Mouse (Mus musculus): ENCODE results near the gene 6030458C11Rik. TPM values are rescaled to one million over a fixed set of nuclear protein-coding genes. Genes with fewer than 3 reads are reported as not detected.

Gene 6030458C11Rik
- polyA plus RNA-seq (2016; fragmentation: Nextera tagmentation; extraction: Ambion mirVana), result 47.0 and 55.6 TPM in 2 replicates

GRCm38 (mm10) chr15:12824197-12824952 is at the start of gene 6030458C11Rik, which contains the start of gene Drosha:
Gene 6030458C11Rik (minus strand): TSS chr15:12824649.
Gene Drosha (plus strand): TSS chr15:12824815.
- H3K4me1 ChIP-seq, result peaks cover 16% of the 10 kb centered on the region
- H3K27me3 ChIP-seq (ENCODE audit: low read depth, poor library complexity, severe bottlenecking), result no peaks in the 10 kb centered on the region
- H3K27ac ChIP-seq, result peak within 1 kb of the TSS; percentile 95
- under 1% methylated on average over 67 of the region's 67 CpGs for WGBS
- no peaks in the 10 kb centered on the region for H3K9me3 ChIP-seq (replicated peaks)
- DNase-seq (ENCODE audit: low spot score), result peak; percentile 96
- H3K4me3 ChIP-seq, result peak within 1 kb of the TSS; percentile 76
- peaks cover 67% of the 10 kb centered on the region for H3K36me3 ChIP-seq

DNA sequence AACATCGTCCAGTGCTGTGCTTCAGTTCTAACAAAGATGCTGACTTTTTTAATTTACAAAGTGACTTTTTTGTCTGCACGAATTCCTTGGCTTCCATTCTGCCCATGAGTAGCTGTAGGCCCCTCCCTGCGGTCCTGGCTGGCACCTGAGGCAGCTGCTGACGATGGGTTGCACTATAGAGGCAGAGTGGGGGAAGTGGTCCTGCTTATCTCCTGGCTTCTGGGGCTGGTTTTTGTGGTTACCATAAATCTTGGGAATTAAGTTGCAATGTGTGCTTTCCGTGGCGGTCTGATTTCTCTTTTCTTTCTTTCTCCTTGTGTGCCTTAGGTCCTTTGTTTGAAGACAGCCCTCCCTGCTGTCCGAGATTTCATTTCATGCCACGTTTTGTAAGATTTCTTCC is 42.8 kb upstream of the 6030458C11Rik start:
- DNase-seq (ENCODE audit: low spot score), result no peak
- peaks cover 94% of the 10 kb centered on the region for H3K36me3 ChIP-seq
- no peaks in the 10 kb centered on the region for H3K9me3 ChIP-seq (replicated peaks)
- H3K27ac ChIP-seq, result no peak overlapping the region
- 78% methylated on average over 8 of the region's 8 CpGs for WGBS
- H3K4me1 ChIP-seq, result no peaks in the 10 kb centered on the region
- H3K4me3 ChIP-seq, result no peak overlapping the region
- H3K27me3 ChIP-seq (ENCODE audit: low read depth, poor library complexity, severe bottlenecking), result no peaks in the 10 kb centered on the region

- Histone ChIP-seq H3K27me3 (ENCODE audit: low read depth, poor library complexity, severe bottlenecking) (no peaks in the 10 kb centered on the region), H3K4me1 (peaks cover 10% of the 10 kb centered on the region), H3K9me3 (replicated peaks) (no peaks in the 10 kb centered on the region), H3K36me3 (peaks cover 98% of the 10 kb centered on the region), H3K27ac (no peak overlapping the region), H3K4me3 (no peak overlapping the region)
- 84% methylated on average over 7 of the region's 7 CpGs for WGBS
- DNase-seq (ENCODE audit: low spot score), result no peak
Observed at GRCm38 (mm10) chr15:12865595-12866314, 41.3 kb upstream of the 6030458C11Rik start.

- 34% methylated on average over 1 of the region's 1 CpGs for WGBS
- Histone ChIP-seq H3K4me3 (no peak overlapping the region), H3K4me1 (peaks cover 10% of the 10 kb centered on the region), H3K36me3 (peaks cover 99% of the 10 kb centered on the region), H3K9me3 (replicated peaks) (no peaks in the 10 kb centered on the region), H3K27me3 (ENCODE audit: low read depth, poor library complexity, severe bottlenecking) (no peaks in the 10 kb centered on the region), H3K27ac (no peak overlapping the region)
- no peak for DNase-seq (ENCODE audit: low spot score)
Observed at GRCm38 (mm10) chr15:12863669-12864068, 39.2 kb upstream of the 6030458C11Rik start.

GRCm38 (mm10) chr15:12862061-12862460 is 37.6 kb upstream of the 6030458C11Rik start:
- Histone ChIP-seq H3K27ac (no peak overlapping the region; the same call in 1 of the 2 replicates), H3K9me3 (replicated peaks) (no peaks in the 10 kb centered on the region), H3K27me3 (ENCODE audit: low read depth, poor library complexity, severe bottlenecking) (no peaks in the 10 kb centered on the region), H3K36me3 (peaks cover 97% of the 10 kb centered on the region), H3K4me1 (peaks cover 10% of the 10 kb centered on the region), H3K4me3 (no peak overlapping the region)
- no peak for DNase-seq (ENCODE audit: low spot score)
- 55% methylated on average over 3 of the region's 3 CpGs for WGBS

- no peaks in the 10 kb centered on the region for H3K9me3 ChIP-seq (replicated peaks)
- no peak for DNase-seq (ENCODE audit: low spot score)
- H3K27me3 ChIP-seq (ENCODE audit: low read depth, poor library complexity, severe bottlenecking), result no peaks in the 10 kb centered on the region
- peaks cover 10% of the 10 kb centered on the region for H3K4me1 ChIP-seq
- WGBS, result 94% methylated on average over 3 of the region's 3 CpGs
- no peak overlapping the region for H3K4me3 ChIP-seq
- H3K36me3 ChIP-seq, result peaks cover 98% of the 10 kb centered on the region
- H3K27ac ChIP-seq, result no peak overlapping the region
Observed at GRCm38 (mm10) chr15:12858645-12859044, 34.2 kb upstream of the 6030458C11Rik start.

- Histone ChIP-seq H3K4me3 (no peak overlapping the region), H3K9me3 (replicated peaks) (no peaks in the 10 kb centered on the region), H3K27ac (no peak overlapping the region), H3K4me1 (peaks cover 10% of the 10 kb centered on the region), H3K27me3 (ENCODE audit: low read depth, poor library complexity, severe bottlenecking) (no peaks in the 10 kb centered on the region), H3K36me3 (peaks cover 98% of the 10 kb centered on the region)
- DNase-seq (ENCODE audit: low spot score), result no peak
- WGBS, result 95% methylated on average over 12 of the region's 12 CpGs
Observed at GRCm38 (mm10) chr15:12857840-12858516, 33.5 kb upstream of the 6030458C11Rik start.

DNA sequence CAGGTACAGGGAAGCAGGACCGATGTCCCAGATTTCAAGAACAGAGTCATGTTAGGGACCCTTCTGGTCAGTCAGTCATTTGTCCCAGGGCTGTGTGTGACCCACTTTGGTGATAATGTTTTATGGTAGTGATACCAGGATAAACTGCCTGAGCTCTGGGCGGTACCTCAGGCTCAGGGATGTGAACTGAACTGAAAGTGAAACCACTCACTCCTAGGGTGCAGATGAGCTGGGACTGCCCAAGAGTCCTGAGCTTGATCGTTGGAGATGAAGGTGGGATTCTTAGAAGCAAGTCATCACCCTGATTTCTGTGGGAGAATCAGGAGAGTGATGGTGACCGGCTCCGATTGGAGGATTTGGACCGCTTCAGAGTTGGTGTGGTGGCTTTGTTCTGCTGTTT is 32.3 kb upstream of the 6030458C11Rik start:
- Histone ChIP-seq H3K4me3 (no peak overlapping the region), H3K4me1 (peaks cover 7% of the 10 kb centered on the region), H3K27me3 (ENCODE audit: low read depth, poor library complexity, severe bottlenecking) (no peaks in the 10 kb centered on the region), H3K36me3 (peaks cover 98% of the 10 kb centered on the region), H3K27ac (no peak overlapping the region), H3K9me3 (replicated peaks) (no peaks in the 10 kb centered on the region)
- WGBS, result 96% methylated on average over 6 of the region's 6 CpGs
- DNase-seq (ENCODE audit: low spot score), result no peak

DNA sequence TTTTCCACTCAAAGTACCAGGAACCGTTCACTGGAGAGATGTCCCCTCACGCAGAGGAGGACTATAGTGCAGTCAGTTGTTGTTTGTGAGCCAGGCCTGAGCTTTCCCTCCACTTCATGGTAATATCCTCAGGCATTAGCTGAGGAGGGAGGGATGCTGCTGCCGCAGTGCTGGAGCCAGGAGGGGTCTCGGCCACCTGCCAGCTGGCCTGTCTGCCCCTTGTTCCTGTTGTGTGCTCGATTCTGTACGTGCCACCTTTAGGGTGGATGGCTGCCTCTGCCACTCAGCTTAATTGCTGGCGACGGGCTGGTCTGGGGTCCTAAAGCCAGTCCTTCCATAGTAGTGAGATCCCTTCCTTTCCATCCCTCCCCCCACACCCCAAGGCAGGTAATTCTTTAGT is 29.0 kb upstream of the 6030458C11Rik start:
- no peak overlapping the region for H3K27ac ChIP-seq
- H3K36me3 ChIP-seq, result peaks cover 98% of the 10 kb centered on the region
- no peak overlapping the region for H3K4me3 ChIP-seq
- no peaks in the 10 kb centered on the region for H3K4me1 ChIP-seq
- DNase-seq (ENCODE audit: low spot score), result no peak
- H3K27me3 ChIP-seq (ENCODE audit: low read depth, poor library complexity, severe bottlenecking), result no peaks in the 10 kb centered on the region
- 97% methylated on average over 8 of the region's 8 CpGs for WGBS
- H3K9me3 ChIP-seq (replicated peaks), result no peaks in the 10 kb centered on the region

GRCm38 (mm10) chr15:12849373-12849772 is 24.9 kb upstream of the 6030458C11Rik start:
- H3K27ac ChIP-seq, result no peak overlapping the region
- WGBS, result 90% methylated on average over 4 of the region's 4 CpGs
- H3K36me3 ChIP-seq, result peaks cover 100% of the 10 kb centered on the region
- peaks cover 4% of the 10 kb centered on the region; the same call in 1 of the 2 replicates for H3K4me1 ChIP-seq
- no peak for DNase-seq (ENCODE audit: low spot score)
- H3K27me3 ChIP-seq (ENCODE audit: low read depth, poor library complexity, severe bottlenecking), result no peaks in the 10 kb centered on the region
- no peaks in the 10 kb centered on the region for H3K9me3 ChIP-seq (replicated peaks)
- no peak overlapping the region for H3K4me3 ChIP-seq

DNA sequence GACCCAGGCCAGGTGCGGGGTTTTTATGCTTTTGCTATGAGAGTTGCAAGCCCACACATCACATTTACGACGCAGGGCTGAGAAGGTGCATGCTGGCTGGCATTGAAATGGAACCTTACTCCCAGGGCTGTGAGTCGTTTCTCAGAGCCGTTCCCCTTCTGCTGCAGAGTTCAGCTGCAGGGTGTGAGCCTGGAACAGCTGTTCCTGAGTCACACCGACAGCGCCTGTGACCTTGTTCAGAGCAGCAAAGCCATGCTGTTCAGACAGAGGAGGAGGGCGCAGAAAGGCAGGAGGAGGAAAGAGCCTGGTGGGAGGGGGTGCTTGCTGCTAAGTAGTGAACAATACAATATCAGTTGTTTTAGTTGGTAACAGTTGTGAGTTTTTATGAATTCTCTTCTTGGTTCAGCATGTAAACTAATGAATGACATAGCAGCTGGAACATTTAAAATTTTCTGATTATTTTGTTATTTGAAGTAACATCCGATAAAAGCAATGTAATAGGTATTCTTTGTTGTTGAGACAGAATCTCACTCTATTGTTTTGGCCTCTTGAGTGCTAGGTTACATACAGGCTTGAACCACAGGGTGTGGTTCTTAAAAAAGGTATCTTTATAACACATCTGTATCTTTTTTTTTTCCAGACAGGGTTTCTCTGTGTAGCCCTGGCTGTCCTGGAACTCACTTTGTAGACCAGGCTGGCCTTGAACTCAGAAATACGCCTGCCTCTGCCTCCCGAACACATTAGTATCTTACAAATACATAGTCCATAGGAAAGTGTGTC is 23.9 kb upstream of the 6030458C11Rik start:
- H3K4me1 ChIP-seq, result peaks cover 4% of the 10 kb centered on the region; the same call in 1 of the 2 replicates
- H3K36me3 ChIP-seq, result peaks cover 100% of the 10 kb centered on the region
- DNase-seq (ENCODE audit: low spot score), result no peak
- H3K4me3 ChIP-seq, result no peak overlapping the region
- WGBS, result 84% methylated on average over 11 of the region's 11 CpGs
- H3K9me3 ChIP-seq (replicated peaks), result no peaks in the 10 kb centered on the region
- no peaks in the 10 kb centered on the region for H3K27me3 ChIP-seq (ENCODE audit: low read depth, poor library complexity, severe bottlenecking)
- H3K27ac ChIP-seq, result no peak overlapping the region

- WGBS, result 84% methylated on average over 7 of the region's 7 CpGs
Observed at GRCm38 (mm10) chr15:12842833-12843232, 18.4 kb upstream of the 6030458C11Rik start.

More at GRCm38 (mm10) chr15:12842833-12843232, 18.4 kb upstream of the 6030458C11Rik start:
- Histone ChIP-seq H3K27me3 (ENCODE audit: low read depth, poor library complexity, severe bottlenecking) (no peaks in the 10 kb centered on the region), H3K4me1 (no peaks in the 10 kb centered on the region), H3K9me3 (replicated peaks) (no peaks in the 10 kb centered on the region), H3K4me3 (no peak overlapping the region), H3K36me3 (peaks cover 99% of the 10 kb centered on the region), H3K27ac (no peak overlapping the region)
- no peak for DNase-seq (ENCODE audit: low spot score)
